ENCODE assay signal across 25 mouse cellular contexts in the genomic region with DNA sequence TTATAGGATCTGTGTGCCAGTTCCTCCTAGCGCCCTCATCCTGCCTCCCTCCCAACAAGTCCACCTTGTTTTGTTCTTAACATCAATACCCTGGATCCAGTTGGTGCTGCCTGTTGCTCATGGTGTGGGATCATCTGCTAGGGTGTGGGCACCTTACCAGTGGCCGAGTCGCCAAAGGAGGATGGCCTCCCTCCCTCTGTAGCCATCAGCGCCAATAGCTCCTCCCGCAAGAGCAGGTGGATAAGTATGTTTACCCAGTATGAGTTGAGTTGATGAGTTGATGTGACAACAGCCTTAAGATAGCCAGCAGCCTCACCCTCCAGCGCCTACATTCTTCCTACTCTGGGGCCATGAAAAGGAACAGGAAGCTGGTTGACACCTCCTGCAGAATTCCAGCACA. TPM values are rescaled to one million over a fixed set of nuclear protein-coding genes. Genes with fewer than 3 reads are reported as not detected.
"Had no signal": no experiment of that assay in that cellular context is flagged by ENCODE, and none has a peak within 500 bp of the region (broad histone marks: within the 10 kb centered on the region; RNA-seq: fewer than 3 reads in every experiment).

No protein-coding gene starts in this region.

- DNase-seq: gastrocnemius, postnatal 14 days; heart, adult 18-20 months; heart, postnatal 14 days; heart, postnatal 36 days; kidney, adult 11 months; kidney, adult 2 months; kidney, adult 9 months; kidney, postnatal 14 days; kidney, postnatal 36 days; layer of hippocampus, postnatal 36 days; left cerebral cortex, postnatal 4 days had no signal

- H3K4me2 ChIP-seq: heart, embryonic 13.5 days; heart, embryonic 15.5 days; hindbrain, embryonic 13.5 days; hindbrain, embryonic 15.5 days; kidney, embryonic 15.5 days; limb, embryonic 13.5 days; limb, embryonic 15.5 days had no signal

- H3K9ac ChIP-seq: heart, embryonic 13.5 days; heart, embryonic 15.5 days; hindbrain, embryonic 13.5 days; hindbrain, embryonic 15.5 days; kidney, embryonic 15.5 days; limb, embryonic 13.5 days; limb, embryonic 15.5 days had no signal

- H3K27ac ChIP-seq: heart, embryonic 10.5 days; heart, embryonic 13.5 days; heart, embryonic 15.5 days; hindbrain, embryonic 13.5 days; hindbrain, embryonic 15.5 days; hindbrain, postnatal 0 days; kidney, embryonic 15.5 days; kidney, postnatal 0 days; limb, embryonic 13.5 days; limb, embryonic 15.5 days had no signal

- ATAC-seq: forebrain, embryonic 16.5 days; hindbrain, postnatal 0 days had no signal

- H3K27me3 ChIP-seq: heart, embryonic 13.5 days; heart, embryonic 15.5 days; hindbrain, embryonic 13.5 days; hindbrain, embryonic 15.5 days; kidney, embryonic 15.5 days; limb, embryonic 13.5 days; limb, embryonic 15.5 days had no signal

- H3K4me3 ChIP-seq: heart, embryonic 10.5 days; heart, embryonic 13.5 days; heart, embryonic 15.5 days; hindbrain, embryonic 13.5 days; hindbrain, embryonic 15.5 days; kidney, embryonic 15.5 days; limb, embryonic 13.5 days; limb, embryonic 15.5 days had no signal

- H3K9me3 ChIP-seq: heart, embryonic 10.5 days; heart, embryonic 13.5 days; heart, embryonic 15.5 days; hindbrain, embryonic 13.5 days; hindbrain, embryonic 15.5 days; kidney, embryonic 15.5 days; limb, embryonic 13.5 days; limb, embryonic 15.5 days had no signal

RNA-seq across cellular contexts. Expression of a gene that starts 5.4 kb away (rescaled TPM):
- total RNA-seq: granulocyte monocyte progenitor cell, adult 5-6 weeks; hematopoietic stem cell, adult 5-6 weeks; liver, adult 2 months had no signal
- polyA plus RNA-seq: liver, adult 2 months had no signal

RNA-seq across cellular contexts. Expression of a gene that starts 36.6 kb away (rescaled TPM):
- total RNA-seq: hematopoietic stem cell, adult 5-6 weeks had no signal
